Mouse (Mus musculus): ENCODE measurements around the gene Catsperz. TPM values are rescaled to one million over a fixed set of nuclear protein-coding genes. Genes with fewer than 3 reads are reported as not detected.
"Not testable (repeated sequence)": the region's sequence is repeated elsewhere in the genome, so short reads cannot be mapped to it uniquely, and the experiment has no call there.

Gene Catsperz
- total and polyA plus RNA-seq, 2 experiments from 2014 or later = 1.1 to 3.0 TPM

- no peak overlapping the region for H3K9ac ChIP-seq (replicated peaks; ENCODE audit: low read length, poor library complexity, severe bottlenecking)
- H3K36me3 ChIP-seq (ENCODE audit: insufficient read depth, low read length) = peaks cover 31% of the 10 kb centered on the region
- DNase-seq (ENCODE audit: low spot score) (no peak), ATAC-seq (ENCODE audit: low FRiP score) (no peak)
- no peak overlapping the region for H3K27ac ChIP-seq (ENCODE audit: low read depth, low read length)
- no peaks in the 10 kb centered on the region for H3K27me3 ChIP-seq (ENCODE audit: insufficient read depth, low read length)
- H3K4me1 ChIP-seq (ENCODE audit: insufficient read depth, low read length) = no peaks in the 10 kb centered on the region
- H3K4me3 ChIP-seq (ENCODE audit: low read depth, low read length) = no peak overlapping the region
- 85% methylated on average over 11 of the region's 11 CpGs for WGBS
- no peak overlapping the region for H3K4me2 ChIP-seq (ENCODE audit: low read depth, low read length, poor library complexity, severe bottlenecking)
- no peak for TF ChIP-seq CTCF (IDR thresholded peaks at IDR 0.05)
- H3K9me3 ChIP-seq (ENCODE audit: low read length) = no peaks in the 10 kb centered on the region
These were observed 11.2 kb downstream of the Catsperz start for GRCm38 (mm10) chr19:6913991-6914390.

GRCm38 (mm10) chr19:6913036-6913435, 12.1 kb downstream of the Catsperz start:
- Histone ChIP-seq H3K27ac (ENCODE audit: low read depth, low read length) (no peak overlapping the region), H3K36me3 (ENCODE audit: insufficient read depth, low read length) (peaks cover 31% of the 10 kb centered on the region), H3K27me3 (ENCODE audit: insufficient read depth, low read length) (no peaks in the 10 kb centered on the region), H3K9ac (replicated peaks; ENCODE audit: low read length, poor library complexity, severe bottlenecking) (no peak overlapping the region), H3K9me3 (ENCODE audit: low read length) (no peaks in the 10 kb centered on the region), H3K4me3 (ENCODE audit: low read depth, low read length) (no peak overlapping the region), H3K4me1 (ENCODE audit: insufficient read depth, low read length) (peaks cover 5% of the 10 kb centered on the region), H3K4me2 (ENCODE audit: low read depth, low read length, poor library complexity, severe bottlenecking) (no peak overlapping the region)
- no peak for DNase-seq (ENCODE audit: low spot score)
- 88% methylated on average over 6 of the region's 6 CpGs for WGBS
- no peak for TF ChIP-seq CTCF (IDR thresholded peaks at IDR 0.05)
- no peak for ATAC-seq (ENCODE audit: low FRiP score)

GRCm38 (mm10) chr19:6912205-6912970, 12.8 kb downstream of the Catsperz start:
- H3K4me2 ChIP-seq (ENCODE audit: low read depth, low read length, poor library complexity, severe bottlenecking) = no peak overlapping the region
- H3K36me3 ChIP-seq (ENCODE audit: insufficient read depth, low read length) = peaks cover 31% of the 10 kb centered on the region
- TF ChIP-seq CTCF (IDR thresholded peaks at IDR 0.05) = no peak
- no peaks in the 10 kb centered on the region for H3K27me3 ChIP-seq (ENCODE audit: insufficient read depth, low read length)
- H3K4me3 ChIP-seq (ENCODE audit: low read depth, low read length) = no peak overlapping the region
- no peak for ATAC-seq (ENCODE audit: low FRiP score)
- no peak overlapping the region for H3K27ac ChIP-seq (ENCODE audit: low read depth, low read length)
- DNase-seq (ENCODE audit: low spot score) = no peak
- H3K9ac ChIP-seq (replicated peaks; ENCODE audit: low read length, poor library complexity, severe bottlenecking) = no peak overlapping the region
- WGBS = 94% methylated on average over 15 of the region's 15 CpGs
- peaks cover 9% of the 10 kb centered on the region for H3K4me1 ChIP-seq (ENCODE audit: insufficient read depth, low read length)
- no peaks in the 10 kb centered on the region for H3K9me3 ChIP-seq (ENCODE audit: low read length)

GRCm38 (mm10) chr19:6911101-6912074, 13.8 kb downstream of the Catsperz start:
- no peak overlapping the region for H3K4me3 ChIP-seq (ENCODE audit: low read depth, low read length)
- H3K36me3 ChIP-seq (ENCODE audit: insufficient read depth, low read length) = peaks cover 41% of the 10 kb centered on the region
- no peak overlapping the region for H3K9ac ChIP-seq (replicated peaks; ENCODE audit: low read length, poor library complexity, severe bottlenecking)
- H3K4me2 ChIP-seq (ENCODE audit: low read depth, low read length, poor library complexity, severe bottlenecking) = no peak overlapping the region
- peaks cover 9% of the 10 kb centered on the region for H3K4me1 ChIP-seq (ENCODE audit: insufficient read depth, low read length)
- 76% methylated on average over 19 of the region's 19 CpGs for WGBS
- ATAC-seq (ENCODE audit: low FRiP score) = no peak
- H3K27ac ChIP-seq (ENCODE audit: low read depth, low read length) = no peak overlapping the region
- H3K9me3 ChIP-seq (ENCODE audit: low read length) = no peaks in the 10 kb centered on the region
- no peak for DNase-seq (ENCODE audit: low spot score)
- no peak for TF ChIP-seq CTCF (IDR thresholded peaks at IDR 0.05)
- no peaks in the 10 kb centered on the region for H3K27me3 ChIP-seq (ENCODE audit: insufficient read depth, low read length)

GRCm38 (mm10) chr19:6910306-6910705, 14.9 kb downstream of the Catsperz start:
- under 1% methylated on average over 30 of the region's 30 CpGs for WGBS
- Histone ChIP-seq H3K27ac (ENCODE audit: low read depth, low read length) (peak overlapping the region; percentile 93), H3K4me3 (ENCODE audit: low read depth, low read length) (peak overlapping the region; percentile 58), H3K4me2 (ENCODE audit: low read depth, low read length, poor library complexity, severe bottlenecking) (peak overlapping the region; percentile 76), H3K36me3 (ENCODE audit: insufficient read depth, low read length) (peaks cover 50% of the 10 kb centered on the region), H3K9ac (replicated peaks; ENCODE audit: low read length, poor library complexity, severe bottlenecking) (peak overlapping the region; percentile 50)
- not testable (repeated sequence) for H3K4me1 ChIP-seq (ENCODE audit: insufficient read depth, low read length); ATAC-seq (ENCODE audit: low FRiP score); H3K9me3 ChIP-seq (ENCODE audit: low read length); H3K27me3 ChIP-seq (ENCODE audit: insufficient read depth, low read length)
- DNase-seq (ENCODE audit: low spot score) = peak; percentile 60

Measured in midbrain, postnatal 0 days (tissue).